1 mouse cellular context compared by ENCODE assay signal in the genomic region with DNA sequence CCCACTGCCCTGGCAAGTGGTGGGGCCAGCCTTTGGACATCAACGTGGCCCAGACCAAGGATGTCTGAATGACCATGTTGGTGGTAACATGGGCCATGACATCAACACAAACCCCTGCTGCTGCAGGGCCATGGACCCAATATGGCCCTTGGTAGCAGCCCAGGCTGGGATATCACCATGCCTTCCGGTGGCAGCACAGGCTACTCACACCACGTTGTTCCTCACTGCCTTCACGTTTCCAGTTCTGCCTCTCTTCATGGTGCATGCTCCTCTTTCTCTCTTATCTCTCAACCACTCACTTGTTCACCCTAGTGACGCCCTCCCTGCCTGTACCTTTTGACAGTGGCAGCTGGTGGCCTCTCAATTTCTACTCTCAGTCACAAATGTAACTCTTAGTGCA.
TF ChIP-seq lines count a peak whose summit lies in the region.

No protein-coding gene starts in this region.

TF ChIP-seq in MEL, 35 proteins besides CTCF, POLR2A, EP300 and RAD21:
- no peak; the same call in 1 of the 2 replicates for TF ChIP-seq MAX (IDR thresholded peaks at IDR 0.05; ENCODE audit: low read length)
- TF ChIP-seq POLR2AphosphoS2 (IDR thresholded peaks at IDR 0.05; ENCODE audit: low read length): no peak
- TF ChIP-seq MYB (IDR thresholded peaks at IDR 0.05; ENCODE audit: low read depth, low read length): no peak
- no peak for TF ChIP-seq JUND (IDR thresholded peaks at IDR 0.05; ENCODE audit: low read depth, low read length)
- TF ChIP-seq GABPA (IDR thresholded peaks at IDR 0.05; ENCODE audit: low read depth, low read length): no peak
- TF ChIP-seq ZKSCAN1 (IDR thresholded peaks at IDR 0.05; ENCODE audit: low read depth, low read length): no peak
- no peak for TF ChIP-seq CHD2 (IDR thresholded peaks at IDR 0.05; ENCODE audit: low read length)
- no peak for TF ChIP-seq UBTF (IDR thresholded peaks at IDR 0.05; ENCODE audit: borderline replicate concordance, insufficient read depth, low read depth, low read length)
- no peak for TF ChIP-seq ZNF384 (IDR thresholded peaks at IDR 0.05; ENCODE audit: low read depth, low read length)
- TF ChIP-seq ZC3H11A (IDR thresholded peaks at IDR 0.05; ENCODE audit: low read depth, low read length): no peak
- TF ChIP-seq SMC3 (IDR thresholded peaks at IDR 0.05; ENCODE audit: low read depth, low read length): no peak
- TF ChIP-seq ETS1 (IDR thresholded peaks at IDR 0.05; ENCODE audit: low read depth, low read length): peak; percentile 26; the same call in 1 of the 2 replicates
- no peak for TF ChIP-seq MEF2A (IDR thresholded peaks at IDR 0.05; ENCODE audit: extremely low read depth, insufficient replicate concordance, low read depth, low read length, poor library complexity, severe bottlenecking)
- TF ChIP-seq USF1 (IDR thresholded peaks at IDR 0.05; ENCODE audit: low read depth, low read length): no peak
- TF ChIP-seq TBP (IDR thresholded peaks at IDR 0.05; ENCODE audit: low read depth, low read length): no peak
- TF ChIP-seq TAL1 (IDR thresholded peaks at IDR 0.05; ENCODE audit: low read length): no peak
- no peak for TF ChIP-seq POLR2AphosphoS5 (IDR thresholded peaks at IDR 0.05; ENCODE audit: borderline replicate concordance, low read depth, low read length)
- no peak for TF ChIP-seq NRF1 (IDR thresholded peaks at IDR 0.05; ENCODE audit: insufficient read depth, low read depth, low read length, poor library complexity, severe bottlenecking)
- no peak for TF ChIP-seq CHD1 (IDR thresholded peaks at IDR 0.05; ENCODE audit: low read depth, low read length)
- TF ChIP-seq HCFC1 (IDR thresholded peaks at IDR 0.05; ENCODE audit: low read depth, low read length): no peak
- 0 out of 2 replicates have a peak, but pooled peaks have one; percentile 24 for TF ChIP-seq MYC (IDR thresholded peaks at IDR 0.05; ENCODE audit: low read depth, low read length)
- no peak for TF ChIP-seq NELFE (IDR thresholded peaks at IDR 0.05; ENCODE audit: low read depth, low read length)
- no peak for TF ChIP-seq MAZ (IDR thresholded peaks at IDR 0.05; ENCODE audit: low read depth, low read length)
- no peak for TF ChIP-seq ZMIZ1 (IDR thresholded peaks at IDR 0.05; ENCODE audit: low read depth, low read length)
- no peak for TF ChIP-seq TCF12 (IDR thresholded peaks at IDR 0.05; ENCODE audit: low read depth, low read length)
- no peak for TF ChIP-seq RCOR1 (IDR thresholded peaks at IDR 0.05; ENCODE audit: low read depth, low read length)
- TF ChIP-seq MAFK (IDR thresholded peaks at IDR 0.05; ENCODE audit: borderline replicate concordance, low read depth, low read length): no peak
- TF ChIP-seq E2F4 (IDR thresholded peaks at IDR 0.05; ENCODE audit: borderline replicate concordance, low read depth, low read length): no peak
- peak; percentile 44 for TF ChIP-seq GATA1 (IDR thresholded peaks at IDR 0.05; ENCODE audit: low read depth, low read length)
- no peak for TF ChIP-seq USF2 (IDR thresholded peaks at IDR 0.05; ENCODE audit: borderline replicate concordance in 1 of 2, insufficient read depth in 1 of 2, low read depth in 1 of 2, low read length in 2 of 2)
- peak; percentile 53; the same call in 1 of the 2 replicates for TF ChIP-seq MXI1 (IDR thresholded peaks at IDR 0.05; ENCODE audit: low read depth, low read length)
